ENCODE assay signal across 26 mouse cellular contexts in genomic region chr13:111821727-111822375, GRCm38 (mm10). TPM values are rescaled to one million over a fixed set of nuclear protein-coding genes. Genes with fewer than 3 reads are reported as not detected.
DNase-seq lines count a peak whose midpoint lies in the region; ATAC-seq and TF ChIP-seq lines count a peak whose summit lies in the region.
"Had no signal": no experiment of that assay in that cellular context is flagged by ENCODE, and none has a peak within 500 bp of the region (broad histone marks: within the 10 kb centered on the region; RNA-seq: fewer than 3 reads in every experiment).

No protein-coding gene starts in this region.

- TF ChIP-seq CTCF in spleen, adult 2 months (IDR thresholded peaks at IDR 0.05; ENCODE audit: extremely low read depth, insufficient read depth, insufficient read length, insufficient replicate concordance), result no peak
- no peak for TF ChIP-seq CTCF in bone marrow macrophage, adult 2 months (IDR thresholded peaks at IDR 0.05; ENCODE audit: low read depth, low read length)
- TF ChIP-seq CTCF in liver, embryonic 14.5 days (IDR thresholded peaks at IDR 0.05; ENCODE audit: low read depth), result no peak

- H3K4me1 ChIP-seq in spleen, adult 2 months (ENCODE audit: control insufficient read depth, insufficient read depth, insufficient read length), result peaks cover 25% of the 10 kb centered on the region; the same call in 1 of the 2 replicates
- H3K4me1 ChIP-seq in bone marrow macrophage, adult 2 months (ENCODE audit: control insufficient read depth, insufficient read depth, low read length), result peaks cover 34% of the 10 kb centered on the region
- peaks cover 7 to 16% of the 10 kb centered on the region in 2 experiments for H3K4me1 ChIP-seq in liver, embryonic 14.5 days (replicated peaks; ENCODE audit: control insufficient read depth in 2 of 2, insufficient read depth in 2 of 2, low read length in 1 of 2)
- no peaks in the 10 kb centered on the region for H3K4me1 ChIP-seq in hindbrain, embryonic 14.5 days (replicated peaks; ENCODE audit: control insufficient read depth, insufficient read depth, low read length)
- H3K4me1 ChIP-seq: hindbrain, embryonic 15.5 days; limb, embryonic 15.5 days had no signal

- no peaks in the 10 kb centered on the region for H3K36me3 ChIP-seq in spleen, adult 2 months (ENCODE audit: control insufficient read depth, insufficient read depth, low read length)
- no peaks in the 10 kb centered on the region for H3K36me3 ChIP-seq in liver, embryonic 14.5 days (replicated peaks; ENCODE audit: control insufficient read depth, insufficient read depth, low read depth)
- no peaks in the 10 kb centered on the region for H3K36me3 ChIP-seq in hindbrain, embryonic 14.5 days (replicated peaks; ENCODE audit: control insufficient read depth, insufficient read depth)
- H3K36me3 ChIP-seq: hindbrain, embryonic 15.5 days; limb, embryonic 15.5 days; midbrain, embryonic 10.5 days had no signal

- H3K9me3 ChIP-seq in liver, embryonic 14.5 days (ENCODE audit: control insufficient read depth, low read length), result no peaks in the 10 kb centered on the region
- no peaks in the 10 kb centered on the region for H3K9me3 ChIP-seq in hindbrain, embryonic 14.5 days (ENCODE audit: control insufficient read depth, low read length)
- H3K9me3 ChIP-seq: hindbrain, embryonic 15.5 days; limb, embryonic 15.5 days; midbrain, embryonic 10.5 days had no signal

- H3K9ac ChIP-seq in liver, embryonic 14.5 days (replicated peaks), result no peak overlapping the region
- no peak overlapping the region for H3K9ac ChIP-seq in hindbrain, embryonic 14.5 days
- H3K9ac ChIP-seq: hindbrain, embryonic 15.5 days; limb, embryonic 15.5 days had no signal

- no peak overlapping the region for H3K4me2 ChIP-seq in liver, embryonic 14.5 days (ENCODE audit: low read depth)
- no peak overlapping the region for H3K4me2 ChIP-seq in hindbrain, embryonic 14.5 days (replicated peaks)
- H3K4me2 ChIP-seq: hindbrain, embryonic 15.5 days; limb, embryonic 15.5 days had no signal

- peak overlapping the region; percentile 92 for H3K27ac ChIP-seq in spleen, adult 2 months (ENCODE audit: insufficient read depth, low read length)
- H3K27ac ChIP-seq in bone marrow macrophage, adult 2 months (ENCODE audit: insufficient read depth, low read depth, low read length), result peak overlapping the region; percentile 18
- no peak overlapping the region for H3K27ac ChIP-seq in liver, embryonic 14.5 days
- no peak overlapping the region for H3K27ac ChIP-seq in hindbrain, embryonic 14.5 days
- H3K27ac ChIP-seq: heart, adult 2 months; hindbrain, embryonic 15.5 days; limb, embryonic 15.5 days; macrophage; midbrain, embryonic 10.5 days had no signal

- TF ChIP-seq POLR2A in spleen, adult 2 months (IDR thresholded peaks at IDR 0.05; ENCODE audit: low read depth, low read length), result no peak
- TF ChIP-seq POLR2A in bone marrow macrophage, adult 2 months (IDR thresholded peaks at IDR 0.05; ENCODE audit: borderline replicate concordance, low read depth, low read length), result no peak

- no peaks in the 10 kb centered on the region for H3K27me3 ChIP-seq in spleen, adult 2 months (ENCODE audit: control insufficient read depth, insufficient read depth, low read length)
- H3K27me3 ChIP-seq in liver, embryonic 14.5 days (ENCODE audit: control insufficient read depth, insufficient read depth, low read length), result no peaks in the 10 kb centered on the region
- H3K27me3 ChIP-seq in hindbrain, embryonic 14.5 days (ENCODE audit: control insufficient read depth, insufficient read depth, low read length), result no peaks in the 10 kb centered on the region
- H3K27me3 ChIP-seq: hindbrain, embryonic 15.5 days; limb, embryonic 15.5 days had no signal

- DNase-seq in spleen, adult 2 months (ENCODE audit: low read depth in 1 of 2, low spot score in 2 of 2), result no peak
- DNase-seq in spleen, postnatal 4 days (ENCODE audit: low spot score in 2 of 2), result no peak
- no peak for DNase-seq in liver, embryonic 14.5 days (ENCODE audit: low read depth in 3 of 3, low spot score in 3 of 3)
- DNase-seq in hindbrain, embryonic 14.5 days (ENCODE audit: low spot score), result no peak
- DNase-seq in gastrocnemius, adult 18-20 months (ENCODE audit: low spot score), result no peak
- no peak for DNase-seq in thymus, postnatal 14 days
- DNase-seq: adrenal gland, postnatal 25 days; cerebellum, adult 11 months; cerebellum, postnatal 10 days; gastrocnemius, postnatal 14 days; heart, adult 2 months; heart, postnatal 4 days; kidney, adult 9 months; kidney, postnatal 14 days; left cerebral cortex, postnatal 4 days; right cerebral cortex, postnatal 14 days; thymus, adult 18-20 months had no signal

- WGBS in spleen, adult 2 months, result 35% methylated on average over 7 of the region's 7 CpGs
- WGBS in liver, embryonic 14.5 days (ENCODE audit: insufficient replicate concordance), result 43% methylated on average over 7 of the region's 7 CpGs
- WGBS in hindbrain, embryonic 14.5 days, result 88% methylated on average over 7 of the region's 7 CpGs

- ATAC-seq in liver, embryonic 14.5 days (ENCODE audit: insufficient read depth), result peak; percentile 64
- peak; percentile 76 for ATAC-seq in neutrophil, adult 5-6 weeks (ENCODE audit: extremely low read depth, insufficient number of reproducible peaks, low FRiP score, poor library complexity, severe bottlenecking)
- ATAC-seq in hindbrain, embryonic 14.5 days (ENCODE audit: low FRiP score), result no peak
- ATAC-seq: forebrain, embryonic 14.5 days; intestine, embryonic 16.5 days; lung, postnatal 0 days had no signal

- no peak overlapping the region for H3K4me3 ChIP-seq in spleen, adult 2 months (ENCODE audit: extremely low read depth, insufficient read depth, insufficient read length)
- no peak overlapping the region for H3K4me3 ChIP-seq in bone marrow macrophage, adult 2 months (ENCODE audit: insufficient read depth, low read length)
- no peak overlapping the region for H3K4me3 ChIP-seq in liver, embryonic 14.5 days (ENCODE audit: insufficient read depth in 1 of 2, low read depth in 2 of 2, low read length in 2 of 2)
- H3K4me3 ChIP-seq in hindbrain, embryonic 14.5 days (replicated peaks; ENCODE audit: low read length), result no peak overlapping the region
- H3K4me3 ChIP-seq: heart, adult 2 months; hindbrain, embryonic 15.5 days; limb, embryonic 15.5 days; midbrain, embryonic 10.5 days had no signal

- peak; percentile 65 for TF ChIP-seq EP300 in liver, embryonic 14.5 days (IDR thresholded peaks at IDR 0.05; ENCODE audit: low read depth)

RNA-seq across cellular contexts. Expression of gene Map3k1, which starts 13.1 kb away (rescaled TPM):
- polyA plus RNA-seq in spleen, adult 2 months (2012; rRNA removed), result 45.1 and 49.9 TPM in 2 replicates
- polyA plus RNA-seq in bone marrow macrophage, adult 2 months (2012; ENCODE audit: insufficient read depth, insufficient read length, missing spikeins), result 58.7 and 61.5 TPM in 2 replicates
- 3.8 and 5.9 TPM in 2 replicates for polyA plus RNA-seq in liver, embryonic 14.5 days (2012; rRNA removed)
- 13.3 and 14.5 TPM in 2 replicates for polyA plus RNA-seq in liver, embryonic 14.5 days (2014; fragmentation: Nextera tagmentation; extraction: Ambion mirVana)
- total RNA-seq in neutrophil, adult 5-6 weeks (2017), result 242 and 277 TPM in 2 replicates
- 14.0 and 14.7 TPM in 2 replicates for polyA plus RNA-seq in hindbrain, embryonic 14.5 days (2014; fragmentation: Nextera tagmentation; extraction: Ambion mirVana)
- total RNA-seq in gastrocnemius, adult 18-20 months (2021), result 1 to 10 TPM; 8.5 to 8.7 TPM

Comparison
In these comparisons a context has a peak if more than half of its experiments do, and no peak if none do; other contexts are left out.
1. H3K27ac ChIP-seq: peak in spleen, adult 2 months (single experiment) and bone marrow macrophage, adult 2 months (single experiment); none in liver, embryonic 14.5 days (single experiment) and hindbrain, embryonic 14.5 days (single experiment).